Mouse (Mus musculus) CH12.LX (cell line): Measurements from ENCODE around the gene Plekhs1. TPM values are rescaled to one million over a fixed set of nuclear protein-coding genes. Genes with fewer than 3 reads are reported as not detected.

Source experiments
- DNase-seq: peaks from one replicate; pipeline ENCODE4 v3.0.0-alpha.2; 2013; ENCODE audit errors: extremely low read depth
- H3K27ac ChIP-seq: 2 replicates; pipeline ENCODE4 v1.5.1; 2012; ENCODE audit warnings: low read depth, mild to moderate bottlenecking, control low read depth, moderate library complexity; ENCODE audit not compliant: insufficient read depth
- H3K27me3 ChIP-seq: replicated peaks from 2 replicates; pipeline ENCODE3; 2012; ENCODE audit warnings: inconsistent platforms
- H3K36me3 ChIP-seq, 2 experiments: replicated peaks in 1 of 2; 2 replicates each; pipeline versions ENCODE3 to v1.6.1; 2012; ENCODE audit warnings: inconsistent platforms in 1 of 2, low read length in 1 of 2, mild to moderate bottlenecking in 1 of 2, mixed read lengths in 1 of 2, moderate library complexity in 1 of 2; ENCODE audit not compliant: control insufficient read depth in 1 of 2, insufficient read depth in 1 of 2
- H3K4me1 ChIP-seq, 2 experiments: 2 replicates each; pipeline ENCODE4 v1.6.1; 2012; ENCODE audit warnings: inconsistent platforms in 1 of 2, moderate library complexity in 1 of 2; ENCODE audit not compliant: insufficient read depth in 2 of 2, control insufficient read depth in 1 of 2
- H3K4me2 ChIP-seq: 2 replicates; pipeline ENCODE4 v1.6.1; 2012; ENCODE audit warnings: low read depth, mild to moderate bottlenecking, control low read depth; ENCODE audit not compliant: poor library complexity, insufficient read depth, severe bottlenecking
- H3K4me3 ChIP-seq, 3 experiments: fragments of 150-350 bp in 1 of 3; sonication (generic) in 1 of 3; replicated peaks in 1 of 3; 2 replicates each; pipeline versions ENCODE3 to v1.5.1; 2011 to 2012; ENCODE audit warnings: low read depth in 2 of 3, low read length in 2 of 3, mild to moderate bottlenecking in 2 of 3, moderate library complexity in 2 of 3, control low read depth in 1 of 3, improper control_type of control experiment in 1 of 3, inconsistent platforms in 1 of 3, mixed read lengths in 1 of 3; ENCODE audit not compliant: poor library complexity in 1 of 3
- H3K79me2 ChIP-seq: replicated peaks from 2 replicates; pipeline ENCODE4 v1.6.1; 2012; ENCODE audit warnings: mild to moderate bottlenecking, moderate library complexity; ENCODE audit not compliant: control insufficient read depth, poor library complexity, insufficient read depth, severe bottlenecking; ENCODE audit errors: extremely low read depth
- H3K9ac ChIP-seq: 2 replicates; pipeline ENCODE4 v1.6.1; 2012; ENCODE audit warnings: low read depth, mild to moderate bottlenecking, control low read depth, moderate library complexity; ENCODE audit not compliant: insufficient read depth
- H3K9me3 ChIP-seq: replicated peaks from 2 replicates; pipeline ENCODE3; 2012; ENCODE audit warnings: low read length, inconsistent platforms, mixed read lengths
- BHLHE40 ChIP-seq: IDR thresholded peaks from 2 replicates; pipeline ENCODE4 v1.6.1; 2011; ENCODE audit warnings: mild to moderate bottlenecking, low read depth, low read length, improper control_type of control experiment
- CHD1 ChIP-seq: IDR thresholded peaks from 2 replicates; pipeline ENCODE4 v1.6.1; 2012; ENCODE audit warnings: low read depth, low read length, improper control_type of control experiment, inconsistent platforms
- CHD2 ChIP-seq: IDR thresholded peaks from 2 replicates; pipeline ENCODE4 v1.6.1; 2011; ENCODE audit warnings: low read length, improper control_type of control experiment
- CTCF ChIP-seq, 2 experiments: IDR thresholded peaks in 1 of 2; conservative IDR thresholded peaks in 1 of 2; 2 replicates each; pipeline ENCODE4 v1.5.1; 2011 to 2012; ENCODE audit warnings: low read depth in 2 of 2, low read length in 2 of 2, improper control_type of control experiment in 1 of 2, inconsistent platforms in 1 of 2, mild to moderate bottlenecking in 1 of 2, moderate library complexity in 1 of 2
- ELF1 ChIP-seq: IDR thresholded peaks from 2 replicates; pipeline ENCODE4 v1.6.1; 2014; ENCODE audit warnings: low read depth, mild to moderate bottlenecking, inconsistent platforms, low read length, improper control_type of control experiment
- ETS1 ChIP-seq: conservative IDR thresholded peaks from 2 replicates; pipeline ENCODE4 v1.6.1; 2012; ENCODE audit warnings: low read depth, mild to moderate bottlenecking, inconsistent platforms, low read length, improper control_type of control experiment, moderate library complexity
- GABPA ChIP-seq: IDR thresholded peaks from 2 replicates; pipeline ENCODE4 v1.6.1; 2012; ENCODE audit warnings: low read depth, low read length, improper control_type of control experiment, inconsistent platforms; ENCODE audit not compliant: insufficient replicate concordance
- IRF4 ChIP-seq: IDR thresholded peaks from 2 replicates; pipeline ENCODE4 v1.6.1; 2014; ENCODE audit warnings: low read depth, mild to moderate bottlenecking, inconsistent platforms, low read length, improper control_type of control experiment
- JUN ChIP-seq: IDR thresholded peaks from 2 replicates; pipeline ENCODE4 v1.6.1; 2011; ENCODE audit warnings: low read depth, mild to moderate bottlenecking, low read length, improper control_type of control experiment, moderate library complexity; ENCODE audit not compliant: insufficient read depth
- MAFK ChIP-seq: IDR thresholded peaks from 2 replicates; pipeline ENCODE4 v1.6.1; 2011; ENCODE audit warnings: low read length, improper control_type of control experiment; ENCODE audit not compliant: insufficient replicate concordance
- MAX ChIP-seq: IDR thresholded peaks from 2 replicates; pipeline ENCODE4 v1.6.1; 2011; ENCODE audit warnings: low read length, improper control_type of control experiment
- MXI1 ChIP-seq: IDR thresholded peaks from 2 replicates; pipeline ENCODE4 v1.6.1; 2011; ENCODE audit warnings: mild to moderate bottlenecking, low read depth, low read length, improper control_type of control experiment
- NELFE ChIP-seq: IDR thresholded peaks from 2 replicates; pipeline ENCODE4 v1.6.1; 2011; ENCODE audit warnings: low read depth, low read length, improper control_type of control experiment
- NRF1 ChIP-seq: IDR thresholded peaks from 2 replicates; pipeline ENCODE4 v1.6.1; 2014; ENCODE audit warnings: low read depth, mild to moderate bottlenecking, inconsistent platforms, low read length, improper control_type of control experiment, moderate library complexity
- RAD21 ChIP-seq: IDR thresholded peaks from 2 replicates; pipeline ENCODE4 v1.6.1; 2011; ENCODE audit warnings: low read depth, mild to moderate bottlenecking, low read length, improper control_type of control experiment, moderate library complexity
- SMC3 ChIP-seq: IDR thresholded peaks from 2 replicates; pipeline ENCODE4 v1.6.1; 2011; ENCODE audit warnings: low read depth, low read length, improper control_type of control experiment
- USF2 ChIP-seq: conservative IDR thresholded peaks from 2 replicates; pipeline ENCODE4 v1.6.1; 2011; ENCODE audit warnings: low read depth, low read length, improper control_type of control experiment
- ZMIZ1 ChIP-seq: IDR thresholded peaks from 2 replicates; pipeline ENCODE4 v1.6.1; 2012; ENCODE audit warnings: low read depth, mild to moderate bottlenecking, inconsistent platforms, low read length, improper control_type of control experiment
- dilution Hi-C: fragments of 300-500 bp; cut with MboI; formaldehyde crosslinking; loops from 2 replicates; pipeline ENCODE4 v1.14.3; 2020; ENCODE audit warnings: low sequenced_read_pairs; ENCODE audit not compliant: extremely low pct_unique_long_range_greater_than_20kb, extremely low pct_ligation_motif_present
- in situ Hi-C: fragments of 300-500 bp; cut with MboI; formaldehyde crosslinking; loops from 3 replicates; pipeline ENCODE4 v1.14.3; 2019; ENCODE audit warnings: low sequenced_read_pairs, low pct_ligation_motif_present, low pct_unique_long_range_greater_than_20kb, mixed read lengths
- polyA plus RNA-seq: library from polyadenylated mRNA; unstranded; fragments of >175 nt; gene quantifications from 2 replicates; pipeline ENCODE4 v1.2.1, GENCODE M21; 2012; ENCODE audit warnings: low read depth; ENCODE audit not compliant: insufficient read length
- total RNA-seq, 2 experiments: library from RNA; depleted of rRNA; stranded (reverse); fragments of 300-350 nt in 1 of 2; fragments of >200 nt in 1 of 2; gene quantifications; 2 replicates each; pipeline ENCODE4 v1.2.3; 2012 to 2014

Gene Plekhs1
- total and polyA plus RNA-seq, 3 experiments = not detected

DNA sequence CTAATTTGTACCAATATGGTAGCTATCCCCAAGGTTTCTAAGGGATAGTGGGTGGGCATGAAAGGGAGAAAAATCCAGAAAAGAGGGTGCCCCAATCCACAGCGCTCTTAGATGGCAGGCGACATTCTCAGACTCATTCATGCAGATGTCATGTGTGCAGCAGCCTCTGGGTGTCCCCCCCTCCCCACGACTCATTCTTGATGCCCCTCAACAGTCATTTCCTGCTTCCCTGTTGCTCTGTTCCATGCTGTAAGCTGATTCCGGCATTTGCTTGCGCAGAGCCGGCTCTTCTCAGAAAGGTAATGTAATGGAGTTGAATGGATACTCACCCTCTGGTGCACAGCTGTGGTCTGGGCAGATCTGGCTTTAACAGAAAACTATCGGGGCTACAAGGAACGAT is 31.1 kb upstream of the Plekhs1 start:
- dilution Hi-C loops = no loop called here
- no peaks in the 10 kb centered on the region for H3K79me2 ChIP-seq
- H3K27me3 ChIP-seq = no peaks in the 10 kb centered on the region
- H3K4me3 ChIP-seq = no peak overlapping the region
- no peak overlapping the region for H3K9ac ChIP-seq
- H3K27ac ChIP-seq = no peak overlapping the region
- H3K4me1 ChIP-seq = no peaks in the 10 kb centered on the region
- no peak for DNase-seq
- no peak overlapping the region for H3K4me2 ChIP-seq
- peaks cover 0 to 13% of the 10 kb centered on the region in 2 experiments for H3K36me3 ChIP-seq
- TF ChIP-seq CTCF (conservative IDR thresholded peaks at IDR 0.05 in 1 of 2, IDR thresholded peaks at IDR 0.05 in 1 of 2; ENCODE audit: low read depth in 2 of 2, low read length in 2 of 2) (peak in 1 of 2 experiments; percentile 37; a peak in 2 of 4 replicates), CHD1 (no peak), RAD21 (peak; percentile 35), SMC3 (0 out of 2 replicates have a peak, but pooled peaks have one; percentile 16)
- TF ChIP-seq, all 38 proteins: peak for 3
- in situ Hi-C loops = no loop called here
- no peaks in the 10 kb centered on the region for H3K9me3 ChIP-seq

DNA sequence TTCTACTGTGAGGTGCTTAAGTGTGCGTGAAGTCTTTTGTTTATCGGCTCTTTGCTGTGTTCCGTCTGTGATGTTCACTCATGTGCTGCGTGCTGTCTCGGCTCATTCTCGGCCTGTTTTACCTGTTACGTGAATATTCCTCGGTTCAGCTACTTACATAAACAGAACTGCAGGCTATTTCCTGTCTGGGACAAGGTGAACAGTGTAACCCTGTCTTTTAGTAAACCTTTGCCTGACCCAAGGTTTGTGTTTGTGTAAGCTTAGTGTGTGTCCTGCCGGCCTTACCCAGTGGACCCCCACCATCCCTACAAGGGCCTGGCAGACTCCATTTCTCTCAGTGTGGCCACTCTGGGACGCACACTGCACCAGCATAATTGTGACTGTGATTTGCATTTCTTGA is 28.7 kb upstream of the Plekhs1 start:
- DNase-seq = no peak
- Histone ChIP-seq H3K36me3 (peaks cover 0 to 27% of the 10 kb centered on the region in 2 experiments), H3K27ac (no peak overlapping the region), H3K4me1 (no peaks in the 10 kb centered on the region), H3K4me2 (no peak overlapping the region), H3K9me3 (no peaks in the 10 kb centered on the region), H3K9ac (no peak overlapping the region), H3K4me3 (no peak overlapping the region), H3K79me2 (no peaks in the 10 kb centered on the region), H3K27me3 (no peaks in the 10 kb centered on the region)
- in situ Hi-C loops = no loop called here
- dilution Hi-C loops = no loop called here
- TF ChIP-seq NRF1 = no peak
- no peak for TF ChIP-seq MAFK
- TF ChIP-seq JUN = no peak
- no peak for TF ChIP-seq GABPA
- TF ChIP-seq MXI1 = no peak
- no peak for TF ChIP-seq ETS1
- TF ChIP-seq CHD2 = no peak
- TF ChIP-seq IRF4 = no peak
- TF ChIP-seq MAX = no peak
- no peak for TF ChIP-seq CTCF (conservative IDR thresholded peaks at IDR 0.05 in 1 of 2, IDR thresholded peaks at IDR 0.05 in 1 of 2; ENCODE audit: low read depth in 2 of 2, low read length in 2 of 2)
- no peak for TF ChIP-seq ELF1
- TF ChIP-seq USF2 = no peak
- no peak for TF ChIP-seq ZMIZ1
- no peak for TF ChIP-seq BHLHE40
- TF ChIP-seq NELFE = no peak
